Comparison of ENCODE assay signal across 10 mouse cellular contexts in the genomic region with DNA sequence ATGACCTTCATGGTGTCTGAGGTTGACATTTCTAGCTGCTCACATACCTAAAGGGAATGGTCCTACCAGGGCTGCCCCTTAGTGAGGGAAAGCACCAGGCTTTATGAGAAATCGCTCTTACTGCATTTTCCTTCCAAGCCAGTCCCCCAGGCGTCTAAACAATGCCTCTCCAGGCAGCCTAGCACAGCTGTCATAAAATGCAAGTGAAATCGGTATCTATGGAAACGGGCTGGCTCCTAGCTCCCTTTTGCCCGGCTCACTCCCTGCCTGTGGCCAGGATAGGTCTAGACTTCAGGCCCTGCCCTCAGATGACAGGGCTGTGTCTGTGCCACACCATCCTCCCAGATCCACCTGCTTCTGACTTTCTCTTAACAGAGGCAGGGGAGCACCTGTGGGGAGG. TPM values are rescaled to one million over a fixed set of nuclear protein-coding genes. Genes with fewer than 3 reads are reported as not detected.
DNase-seq lines count a peak whose midpoint lies in the region; ATAC-seq and TF ChIP-seq lines count a peak whose summit lies in the region.
"Had no signal": no experiment of that assay in that cellular context is flagged by ENCODE, and none has a peak within 500 bp of the region (broad histone marks: within the 10 kb centered on the region; RNA-seq: fewer than 3 reads in every experiment).

No protein-coding gene starts in this region.

- H3K9ac ChIP-seq in forebrain, embryonic 16.5 days (replicated peaks; ENCODE audit: low read depth, low read length), result no peak overlapping the region
- H3K9ac ChIP-seq in heart, adult 2 months (ENCODE audit: low read depth, low read length), result no peak overlapping the region
- H3K9ac ChIP-seq: liver, embryonic 14.5 days had no signal

- no peak overlapping the region for H3K27ac ChIP-seq in forebrain, embryonic 16.5 days (ENCODE audit: low read length)
- H3K27ac ChIP-seq in midbrain, embryonic 10.5 days (replicated peaks), result peak overlapping the region; percentile 50
- H3K27ac ChIP-seq in heart, adult 2 months, result no peak overlapping the region
- H3K27ac ChIP-seq: liver, embryonic 14.5 days had no signal

- no peak for TF ChIP-seq CTCF in heart, adult 2 months (IDR thresholded peaks at IDR 0.05)

- no peak overlapping the region for H3K4me2 ChIP-seq in forebrain, embryonic 16.5 days (ENCODE audit: low read length)

- H3K27me3 ChIP-seq in forebrain, embryonic 16.5 days (replicated peaks; ENCODE audit: control insufficient read depth, insufficient read depth, low read length), result no peaks in the 10 kb centered on the region
- H3K27me3 ChIP-seq in midbrain, embryonic 10.5 days (ENCODE audit: low read depth, poor library complexity, severe bottlenecking), result peaks cover 46% of the 10 kb centered on the region
- no peaks in the 10 kb centered on the region for H3K27me3 ChIP-seq in heart, adult 2 months (ENCODE audit: control insufficient read depth, insufficient read depth, low read length)

- 12% methylated on average over 5 of the region's 5 CpGs for WGBS in forebrain, embryonic 16.5 days
- WGBS in midbrain, embryonic 10.5 days, result 25% methylated on average over 5 of the region's 5 CpGs
- WGBS in heart, adult 2 months, result 51% methylated on average over 5 of the region's 5 CpGs

- no peak overlapping the region for H3K4me3 ChIP-seq in forebrain, embryonic 16.5 days (replicated peaks; ENCODE audit: low read length)
- H3K4me3 ChIP-seq in midbrain, embryonic 10.5 days, result no peak overlapping the region
- no peak overlapping the region for H3K4me3 ChIP-seq in heart, adult 2 months

- no peak for TF ChIP-seq EP300 in heart, adult 2 months (IDR thresholded peaks at IDR 0.05; ENCODE audit: insufficient read depth, low read depth, low read length)

- no peaks in the 10 kb centered on the region for H3K36me3 ChIP-seq in forebrain, embryonic 16.5 days (ENCODE audit: control insufficient read depth, insufficient read depth)
- no peaks in the 10 kb centered on the region for H3K36me3 ChIP-seq in midbrain, embryonic 10.5 days
- no peaks in the 10 kb centered on the region for H3K36me3 ChIP-seq in heart, adult 2 months (ENCODE audit: control insufficient read depth, insufficient read depth, low read length)

- peak; percentile 79 for ATAC-seq in forebrain, embryonic 16.5 days

- H3K79me2 ChIP-seq in heart, adult 2 months (replicated peaks; ENCODE audit: control insufficient read depth, insufficient read depth, low read length), result no peaks in the 10 kb centered on the region

- no peaks in the 10 kb centered on the region for H3K9me3 ChIP-seq in forebrain, embryonic 16.5 days (ENCODE audit: control insufficient read depth, low read length)
- no peaks in the 10 kb centered on the region for H3K9me3 ChIP-seq in midbrain, embryonic 10.5 days (replicated peaks)

- intact Hi-C loops in heart, adult 2 months (cut with DNase I), result loop anchor here (1.0 to 5.0 kb wide), 4 partner anchors 125 to 650 kb away; no protein-coding TSS in a partner anchor

- H3K4me1 ChIP-seq in forebrain, embryonic 16.5 days (replicated peaks; ENCODE audit: control insufficient read depth, insufficient read depth, low read length), result peaks cover 10% of the 10 kb centered on the region
- H3K4me1 ChIP-seq in midbrain, embryonic 10.5 days, result peaks cover 31% of the 10 kb centered on the region
- H3K4me1 ChIP-seq in heart, adult 2 months (ENCODE audit: control insufficient read depth, insufficient read depth, low read length), result no peaks in the 10 kb centered on the region

- peak; percentile 27 for DNase-seq in right cerebral cortex, postnatal 4 days
- DNase-seq in right cerebral cortex, postnatal 36 days (ENCODE audit: low spot score in 2 of 2), result no peak
- peak; percentile 33 for DNase-seq in midbrain, embryonic 10.5 days (ENCODE audit: low spot score)
- no peak for DNase-seq in spleen, postnatal 10 days (ENCODE audit: low spot score in 2 of 2)
- DNase-seq in heart, adult 2 months, result no peak
- DNase-seq in heart, adult 8-10 months (ENCODE audit: low spot score), result no peak
- DNase-seq: heart, postnatal 14 days had no signal

- TF ChIP-seq POLR2A in heart, adult 2 months (IDR thresholded peaks at IDR 0.05; ENCODE audit: insufficient read depth, low read depth, low read length), result no peak

RNA-seq across cellular contexts. Expression of a gene that starts 11.8 kb away (rescaled TPM):
- polyA plus RNA-seq in forebrain, embryonic 16.5 days (2015; fragmentation: Nextera tagmentation; extraction: Ambion mirVana), result not detected in 2 replicates
- 0.02 TPM in 2 replicates for polyA plus RNA-seq in midbrain, embryonic 10.5 days (2016; fragmentation: Nextera tagmentation; extraction: Ambion mirVana)
- total RNA-seq in heart, adult 2 months (2021), result not detected
- not detected in 2 replicates for polyA plus RNA-seq in heart, adult 2 months (2012; rRNA removed)
- under 1 TPM in 1 of 4 experiments, not detected in 3; 0.03 TPM for total RNA-seq in heart, adult 8-10 months (2022)
- total RNA-seq: heart, postnatal 14 days had no signal
- polyA plus RNA-seq: cortical plate, adult 2 months; liver, embryonic 14.5 days had no signal

RNA-seq across cellular contexts. Expression of a gene that starts 32.5 kb away (rescaled TPM):
- 33.1 and 43.7 TPM in 2 replicates for polyA plus RNA-seq in forebrain, embryonic 16.5 days (2015; fragmentation: Nextera tagmentation; extraction: Ambion mirVana)
- 34.6 and 36.7 TPM in 2 replicates for polyA plus RNA-seq in midbrain, embryonic 10.5 days (2016; fragmentation: Nextera tagmentation; extraction: Ambion mirVana)
- 10 to 100 TPM; 22.9 to 24.2 TPM for total RNA-seq in heart, adult 2 months (2021)
- 16.2 and 26.2 TPM in 2 replicates for polyA plus RNA-seq in heart, adult 2 months (2012; rRNA removed)
- 10 to 100 TPM; 21.3 to 24.7 (median 23.3) TPM for total RNA-seq in heart, adult 8-10 months (2022)

RNA-seq across cellular contexts. Expression of a gene that starts 33.1 kb away (rescaled TPM):
- polyA plus RNA-seq in forebrain, embryonic 16.5 days (2015; fragmentation: Nextera tagmentation; extraction: Ambion mirVana), result 2.9 and 3.6 TPM in 2 replicates
- polyA plus RNA-seq in midbrain, embryonic 10.5 days (2016; fragmentation: Nextera tagmentation; extraction: Ambion mirVana), result 7.2 and 10.1 TPM in 2 replicates
- total RNA-seq in heart, adult 2 months (2021), result 10 to 100 TPM; 14.2 to 16.3 TPM
- 24.0 and 30.7 TPM in 2 replicates for polyA plus RNA-seq in heart, adult 2 months (2012; rRNA removed)
- 10 to 100 TPM; 16.6 to 20.9 (median 17.2) TPM for total RNA-seq in heart, adult 8-10 months (2022)

Comparison
In these comparisons a context has a peak if more than half of its experiments do, and no peak if none do; other contexts are left out.
1. DNase-seq: peak in right cerebral cortex, postnatal 4 days (single experiment) and midbrain, embryonic 10.5 days (single experiment); none in right cerebral cortex, postnatal 36 days (0 of 2), spleen, postnatal 10 days (0 of 2), heart, adult 2 months (0 of 2) and heart, adult 8-10 months (single experiment).